Mouse (Mus musculus) bone marrow, adult 2 months (tissue): ENCODE data around the gene Bbs5.

Experiments
- CTCF ChIP-seq: fragments of 200-500 bp; IDR thresholded peaks from 2 replicates; pipeline ENCODE4 v1.5.1; 2011; ENCODE audit warnings: low read length, control low read depth; ENCODE audit not compliant: control insufficient read depth, insufficient read depth
- POLR2A ChIP-seq: fragments of 200-500 bp; IDR thresholded peaks from 2 replicates; pipeline ENCODE4 v1.6.1; 2011; ENCODE audit warnings: low read depth, mild to moderate bottlenecking, control low read depth, low read length, borderline replicate concordance; ENCODE audit not compliant: control insufficient read depth

DNA sequence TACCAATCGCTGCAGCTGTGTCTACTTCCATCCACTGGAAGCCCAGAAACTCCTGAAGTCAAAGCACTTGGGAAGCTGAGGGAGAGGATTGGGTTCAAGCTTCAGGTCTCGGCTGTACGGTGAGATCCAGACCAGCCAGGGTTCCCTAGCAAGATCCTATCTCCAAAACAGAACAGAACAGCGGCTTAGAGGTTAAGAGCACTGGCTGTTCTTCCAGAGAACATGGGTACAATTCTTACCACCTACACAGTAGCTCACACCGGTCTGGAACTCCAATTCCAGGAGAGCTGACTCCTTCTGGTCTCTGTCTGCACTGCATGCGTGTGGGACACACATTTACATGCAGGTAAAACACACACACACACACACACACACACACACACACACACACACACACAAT lies 17.1 kb upstream of the Bbs5 start:
- TF ChIP-seq CTCF (no peak), POLR2A (no peak)
